Mouse (Mus musculus): ENCODE data around the gene Pigo.

GRCm38 (mm10) chr4:43030352-43030751 lies 4.7 kb upstream of the Pigo start:
- TF ChIP-seq POLR2A (IDR thresholded peaks at IDR 0.05; ENCODE audit: borderline replicate concordance, control insufficient read depth, low read depth, low read length) (no peak), CTCF (IDR thresholded peaks at IDR 0.05; ENCODE audit: control insufficient read depth, insufficient read depth, low read length) (no peak)
